Mouse (Mus musculus) urinary bladder, postnatal 36 days (tissue): ENCODE data around the gene AI481877.
"Not testable (repeated sequence)": the region's sequence is repeated elsewhere in the genome, so short reads cannot be mapped to it uniquely, and the experiment has no call there.

Experiments used
- DNase-seq, 2 experiments: peaks; one replicate each; pipeline ENCODE4 v3.0.0; 2022; ENCODE audit warnings: low spot score in 2 of 2, mixed read lengths in 1 of 2

Gene AI481877

GRCm38 (mm10) chr4:59138507-59139033 is at the start of gene AI481877:
Gene AI481877, minus strand, starts transcription at chr4:59138983.
- not testable (repeated sequence) for DNase-seq

- no peak for DNase-seq
Observed at GRCm38 (mm10) chr4:59188474-59188801, 49.7 kb upstream of the AI481877 start.

- peak in 1 of 2 experiments; percentile 22 for DNase-seq
Observed at GRCm38 (mm10) chr4:59187289-59187688, 48.5 kb upstream of the AI481877 start.

- DNase-seq: no peak
Observed at GRCm38 (mm10) chr4:59185671-59186070, 46.9 kb upstream of the AI481877 start.

DNA sequence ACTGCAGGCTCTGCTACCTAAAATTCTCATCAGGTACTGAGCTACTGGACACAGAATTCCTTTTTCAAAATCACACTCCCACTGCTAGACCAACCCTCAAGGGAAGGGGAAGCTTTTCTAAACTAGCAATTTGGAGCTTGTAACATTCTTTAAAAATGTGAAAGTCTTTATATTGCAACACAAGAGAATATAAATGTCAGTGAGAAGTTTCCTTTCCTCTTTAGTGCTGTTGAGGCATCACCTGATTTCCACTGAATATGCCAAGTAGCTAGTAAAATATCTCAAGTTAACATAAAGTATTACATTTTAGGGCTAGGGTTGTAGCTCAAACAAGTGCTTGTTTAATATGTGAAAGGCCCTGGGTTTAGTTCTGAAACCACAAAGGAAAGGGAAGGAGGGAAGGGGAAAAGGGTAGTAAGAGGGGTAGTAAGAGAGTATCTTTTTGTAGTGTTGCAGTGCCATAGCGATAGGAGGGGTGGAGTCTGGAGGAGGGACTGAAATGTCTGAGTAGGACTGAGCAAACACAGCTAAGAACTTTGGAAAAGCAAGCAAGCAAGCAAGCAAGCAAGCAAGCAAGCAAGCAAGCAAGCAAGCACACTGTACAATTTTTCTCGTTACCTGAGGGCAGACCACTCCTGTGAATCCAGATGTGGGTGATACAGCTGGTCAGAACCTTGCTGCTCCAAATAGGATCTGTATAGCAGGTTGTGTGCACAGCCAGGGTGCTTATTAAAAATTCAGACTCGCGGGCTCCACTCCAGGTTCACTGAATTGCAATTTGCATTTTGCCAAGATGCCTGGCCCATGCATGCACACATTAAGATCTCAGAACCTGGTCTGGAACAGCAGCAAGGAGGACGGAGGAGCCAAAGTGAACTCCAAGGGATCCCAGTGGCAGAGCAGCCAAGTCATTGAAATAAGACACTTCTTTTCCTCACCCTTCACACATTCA is 42.8 kb upstream of the AI481877 start:
- DNase-seq: no peak

DNA sequence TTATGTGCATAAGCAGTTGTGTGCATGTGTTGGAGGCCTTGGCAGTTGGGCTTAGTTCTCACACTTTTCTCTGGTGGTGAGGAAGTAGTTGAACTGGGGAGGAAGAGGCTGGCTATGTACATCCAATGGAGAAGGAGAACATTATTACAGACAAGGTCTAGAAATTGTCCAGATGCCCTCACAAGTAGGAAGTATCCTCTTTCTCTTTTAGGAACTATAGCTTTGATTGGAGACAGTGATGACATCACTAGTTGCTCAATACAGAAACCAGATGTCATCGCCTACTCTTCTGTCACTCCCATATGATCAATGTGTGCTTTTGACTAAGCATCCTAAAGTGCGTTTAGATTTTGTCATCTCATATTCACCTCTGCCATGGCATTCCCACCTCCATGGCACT is 38.8 kb upstream of the AI481877 start:
- no peak for DNase-seq

- DNase-seq: no peak
Observed at GRCm38 (mm10) chr4:59175929-59176328, 37.1 kb upstream of the AI481877 start.

DNA sequence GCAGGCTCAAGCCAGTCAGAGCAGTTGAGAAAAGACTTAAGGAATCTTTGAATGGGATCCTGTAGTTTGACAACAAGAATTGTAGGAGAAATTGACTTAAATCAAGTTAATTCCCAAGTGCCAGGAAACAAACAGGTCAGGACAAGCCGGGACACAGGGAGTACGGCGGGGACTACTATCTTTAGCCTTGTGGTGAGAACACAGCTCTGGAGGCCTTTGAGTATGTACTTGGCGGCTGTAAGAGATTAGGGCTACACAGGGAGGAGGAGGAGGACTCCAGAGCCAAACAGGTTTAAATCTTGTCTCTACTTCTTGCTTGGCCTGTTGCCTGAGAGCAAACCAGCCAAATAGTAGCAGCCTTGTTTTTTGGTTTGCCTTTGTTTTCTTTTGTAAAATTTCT is 36.2 kb upstream of the AI481877 start:
- DNase-seq: peak in 1 of 2 experiments; percentile 17

DNA sequence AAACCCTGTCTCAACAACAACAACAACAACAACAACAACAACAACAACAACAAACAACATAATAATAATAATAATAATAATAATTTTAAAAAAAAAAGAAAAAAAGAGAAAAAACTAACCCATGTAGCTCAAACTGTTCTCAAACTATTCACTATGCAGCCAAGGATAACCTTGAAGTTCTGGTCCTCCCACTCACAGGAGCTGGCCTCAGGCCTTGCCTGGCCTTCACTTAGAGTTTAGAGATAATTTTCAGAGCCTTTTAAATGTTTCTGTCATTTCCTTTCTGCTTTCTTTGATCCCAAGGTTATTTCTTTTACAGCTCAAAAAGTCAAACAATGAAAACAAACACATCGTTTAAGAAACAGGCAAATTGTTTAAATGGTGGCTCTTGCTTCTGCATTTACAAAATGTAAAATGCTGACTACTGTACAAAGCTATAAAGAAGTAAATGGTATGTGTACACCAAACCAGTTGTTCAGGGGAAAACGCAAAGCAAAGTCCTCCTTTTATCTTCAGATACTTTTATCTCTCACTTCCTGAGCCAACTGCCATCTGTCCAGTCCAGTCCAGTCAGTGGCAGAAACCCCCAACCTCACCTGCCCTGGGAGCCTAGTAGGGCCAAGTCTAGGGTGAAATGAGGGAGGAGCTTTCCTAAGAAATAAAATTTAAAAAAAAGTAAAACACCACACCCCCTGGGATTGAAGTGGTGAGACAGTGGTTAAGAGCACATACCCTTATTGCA is 34.6 kb upstream of the AI481877 start:
- no peak for DNase-seq

GRCm38 (mm10) chr4:59172616-59173015 is 33.8 kb upstream of the AI481877 start:
- no peak for DNase-seq

DNA sequence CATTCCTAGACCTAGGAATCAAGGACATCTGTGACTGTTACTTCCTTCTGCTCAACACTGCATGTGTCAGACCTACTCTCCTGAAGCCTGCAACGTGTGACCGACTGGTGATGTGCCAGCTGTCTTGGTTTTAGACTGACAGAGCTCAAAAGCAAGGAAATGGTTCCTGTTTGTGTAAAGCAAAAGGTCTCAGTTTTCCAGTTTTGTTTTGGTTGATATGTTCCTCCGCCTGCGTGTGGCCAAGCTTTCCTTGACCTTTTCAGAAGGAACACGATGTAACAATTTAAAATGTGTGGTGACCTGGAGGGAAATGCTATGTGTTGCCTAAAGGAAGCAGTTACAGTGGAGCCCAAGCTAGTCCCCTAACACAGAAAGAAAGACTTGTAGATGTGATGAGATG is 31.2 kb upstream of the AI481877 start:
- no peak for DNase-seq

GRCm38 (mm10) chr4:59167251-59167847 is 28.6 kb upstream of the AI481877 start:
- DNase-seq: no peak

DNA sequence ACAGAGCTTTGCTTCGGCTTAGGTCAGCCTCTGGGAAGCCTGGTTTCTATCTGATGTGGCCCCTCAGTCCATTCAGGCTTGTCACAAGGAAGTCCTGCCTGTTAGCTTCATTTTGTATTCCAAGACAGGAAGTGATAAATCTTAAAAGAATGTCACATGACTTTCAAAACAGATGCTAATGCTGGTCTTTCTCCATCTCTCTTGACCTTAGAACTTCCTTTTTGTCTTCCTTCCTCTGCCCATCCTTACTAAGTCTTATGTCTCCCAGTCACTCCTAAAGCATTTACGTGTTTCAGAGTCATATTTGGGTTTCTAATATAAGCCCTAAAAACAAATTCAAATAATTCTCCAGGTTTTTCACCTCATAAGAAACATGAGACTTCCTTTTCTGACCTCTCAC is 25.3 kb upstream of the AI481877 start:
- DNase-seq: no peak

- no peak for DNase-seq
Observed at GRCm38 (mm10) chr4:59160959-59161670, 22.3 kb upstream of the AI481877 start.

DNA sequence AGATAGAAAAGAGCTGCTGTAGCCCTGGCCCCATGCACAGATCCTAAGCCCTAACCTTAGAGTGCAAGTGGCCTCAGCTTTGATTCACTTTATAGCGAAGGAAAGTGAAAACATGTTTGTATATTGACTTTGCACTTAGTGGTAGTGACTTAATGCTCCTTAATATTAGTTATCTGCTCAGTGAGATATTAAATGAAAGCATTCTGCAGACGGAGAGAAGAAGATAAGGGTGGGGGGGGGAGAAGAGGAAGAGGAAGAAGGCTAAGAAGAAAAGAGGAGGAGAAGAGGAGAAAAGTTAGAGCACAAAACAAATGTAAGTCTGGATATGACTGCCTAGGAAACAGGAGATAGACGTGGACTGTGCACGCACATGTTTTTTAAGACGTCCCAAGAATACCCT is 21.5 kb upstream of the AI481877 start:
- DNase-seq: no peak

GRCm38 (mm10) chr4:59157654-59158053 is 18.9 kb upstream of the AI481877 start:
- no peak for DNase-seq

DNA sequence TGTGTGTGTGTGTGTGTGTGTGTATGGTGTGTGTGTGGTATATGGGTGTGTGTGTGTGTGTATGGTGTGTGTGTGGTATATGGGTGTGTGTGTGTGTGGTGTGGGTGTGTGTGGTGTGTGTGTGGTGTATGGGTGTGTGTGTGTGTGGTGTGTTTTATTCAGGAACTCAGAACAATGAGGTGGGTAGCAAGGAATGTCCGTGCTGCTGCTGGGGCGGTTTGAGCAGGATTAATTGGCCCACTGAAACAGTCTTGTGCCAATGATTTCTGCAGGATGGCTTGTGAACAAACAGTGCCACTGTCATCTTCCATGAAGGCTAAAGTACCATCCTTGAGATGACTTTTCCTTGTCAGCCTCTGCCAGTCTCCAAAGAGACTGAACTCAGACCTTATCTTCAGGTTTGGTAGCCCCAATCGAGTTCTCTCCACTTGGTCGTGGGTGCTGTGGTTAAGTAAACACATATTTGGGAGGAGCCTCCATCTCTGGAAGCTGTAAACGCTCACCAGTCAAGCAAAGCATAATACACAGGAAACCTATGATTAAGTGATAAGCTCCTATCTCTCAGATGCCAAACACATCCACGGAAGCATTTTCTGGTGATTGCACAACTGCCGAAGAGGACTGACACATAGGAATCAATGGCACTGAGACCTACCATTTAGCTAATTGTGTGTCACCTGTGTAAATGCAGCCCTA is 18.3 kb upstream of the AI481877 start:
- DNase-seq: no peak

- no peak for DNase-seq
Observed at GRCm38 (mm10) chr4:59151953-59152352, 13.2 kb upstream of the AI481877 start.

GRCm38 (mm10) chr4:59150907-59151306 is 12.1 kb upstream of the AI481877 start:
- DNase-seq: no peak

- no peak for DNase-seq
Observed at GRCm38 (mm10) chr4:59149043-59149442, 10.3 kb upstream of the AI481877 start.

DNA sequence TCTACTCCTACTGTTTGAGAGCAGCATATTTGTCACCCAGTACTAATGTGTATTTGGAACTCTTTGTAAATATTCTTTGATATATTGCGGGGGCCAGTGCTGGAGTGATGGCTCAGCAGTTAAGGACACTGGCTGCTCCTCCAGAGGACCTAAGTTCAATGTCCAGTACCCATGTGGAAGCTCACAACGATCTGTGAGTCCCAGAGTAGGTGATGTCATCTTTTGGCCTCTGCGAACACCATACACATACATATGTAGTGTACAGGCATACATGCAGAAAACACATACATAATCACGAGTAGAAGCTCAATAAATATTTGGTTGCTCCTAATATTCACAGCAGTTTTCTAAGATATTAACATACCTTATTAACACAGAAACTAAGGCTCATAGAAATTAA is 9.8 kb downstream of the AI481877 start:
- no peak for DNase-seq
